Mouse (Mus musculus): ENCODE results near the gene Selenbp1.

GRCm38 (mm10) chr3:94913801-94914200 lies 19.1 kb upstream of the Selenbp1 start:
- TF ChIP-seq CTCF (IDR thresholded peaks at IDR 0.05; ENCODE audit: low read depth, low read length) = no peak
- no peak for TF ChIP-seq POLR2A (IDR thresholded peaks at IDR 0.05; ENCODE audit: extremely low read depth, insufficient read depth, low read length)
